Comparison of ENCODE assay signal across 9 mouse cellular contexts in genomic region chr11:32321196-32321565, GRCm38 (mm10). TPM values are rescaled to one million over a fixed set of nuclear protein-coding genes. Genes with fewer than 3 reads are reported as not detected.
A peak's percentile ranks its signal among the peaks of the same experiment; 100 is the strongest.
DNase-seq lines count a peak whose midpoint lies in the region; ATAC-seq and TF ChIP-seq lines count a peak whose summit lies in the region.
"Had no signal": no experiment of that assay in that cellular context is flagged by ENCODE, and none has a peak within 500 bp of the region (broad histone marks: within the 10 kb centered on the region; RNA-seq: fewer than 3 reads in every experiment).

No protein-coding gene starts in this region.

- TF ChIP-seq RAD21 in MEL (IDR thresholded peaks at IDR 0.05; ENCODE audit: low read depth, low read length), result peak; percentile 97

- H3K27me3 ChIP-seq in MEL (ENCODE audit: control insufficient read depth in 1 of 2, insufficient read depth in 2 of 2, low read length in 2 of 2), result peaks cover 4 to 13% of the 10 kb centered on the region in 2 experiments; a peak in 2 of 4 replicates
- no peaks in the 10 kb centered on the region for H3K27me3 ChIP-seq in kidney, adult 2 months (replicated peaks; ENCODE audit: control insufficient read depth, insufficient read depth, low read length)
- peaks cover 44% of the 10 kb centered on the region for H3K27me3 ChIP-seq in liver, embryonic 13.5 days

- H3K9ac ChIP-seq in MEL (ENCODE audit: control insufficient read depth, low read depth, low read length, poor library complexity, severe bottlenecking), result 0 out of 2 replicates have a peak overlapping the region, but pooled peaks have one; percentile 1
- 0 out of 2 replicates have a peak overlapping the region, but pooled peaks have one; percentile 5 for H3K9ac ChIP-seq in liver, embryonic 13.5 days

- peak; percentile 78 for ATAC-seq in liver, embryonic 13.5 days (ENCODE audit: low read depth)

- peaks cover 0 to 4% of the 10 kb centered on the region in 2 experiments; a peak in 2 of 4 replicates for H3K4me1 ChIP-seq in MEL (ENCODE audit: control insufficient read depth in 1 of 2, insufficient read depth in 2 of 2, low read length in 2 of 2)
- no peaks in the 10 kb centered on the region for H3K4me1 ChIP-seq in kidney, adult 2 months (ENCODE audit: control insufficient read depth, insufficient read depth, low read length)
- peaks cover 7% of the 10 kb centered on the region for H3K4me1 ChIP-seq in liver, embryonic 13.5 days (replicated peaks)

- DNase-seq in A20 (ENCODE audit: low read depth, low spot score) (peak; percentile 83), MEL (ENCODE audit: low read depth, low spot score) (peak; percentile 93)
- DNase-seq in cerebellum, adult 11-12 months, result peak; percentile 31
- peak; percentile 54 to 76 for DNase-seq in frontal cortex, postnatal 36 days (ENCODE audit: low spot score in 2 of 2)
- peak; percentile 48 for DNase-seq in kidney, adult 2 months
- DNase-seq in liver, embryonic 13.5 days, result peak; percentile 75
- peak; percentile 78 for DNase-seq in retina, postnatal 1 day
- peak; percentile 88 for DNase-seq in thymus, postnatal 4 days

- WGBS in kidney, adult 2 months, result 41% methylated on average over 8 of the region's 8 CpGs
- WGBS in liver, embryonic 13.5 days (ENCODE audit: insufficient replicate concordance), result 26% methylated on average over 8 of the region's 8 CpGs

- H3K36me3 ChIP-seq in MEL (ENCODE audit: control insufficient read depth in 1 of 2, insufficient read depth in 2 of 2, low read length in 2 of 2), result no peaks in the 10 kb centered on the region; a peak in 1 of 4 replicates
- no peaks in the 10 kb centered on the region for H3K36me3 ChIP-seq in kidney, adult 2 months (ENCODE audit: control insufficient read depth, insufficient read depth, low read length)
- H3K36me3 ChIP-seq in liver, embryonic 13.5 days, result no peaks in the 10 kb centered on the region

- TF ChIP-seq EP300 in MEL (IDR thresholded peaks at IDR 0.05; ENCODE audit: low read depth in 1 of 2, low read length in 2 of 2), result no peak

- no peak overlapping the region for H3K27ac ChIP-seq in MEL (ENCODE audit: control insufficient read depth, low read depth, low read length)
- H3K27ac ChIP-seq in kidney, adult 2 months (ENCODE audit: insufficient read depth, low read depth, low read length), result no peak overlapping the region
- no peak overlapping the region for H3K27ac ChIP-seq in liver, embryonic 13.5 days

- peak in 2 of 3 experiments; percentile 89 to 100 for TF ChIP-seq CTCF in MEL (IDR thresholded peaks at IDR 0.05 in 2 of 3, conservative IDR thresholded peaks at IDR 0.05 in 1 of 3; ENCODE audit: control insufficient read depth in 1 of 3, insufficient read depth in 1 of 3, low read depth in 2 of 3, low read length in 3 of 3, poor library complexity in 1 of 3, severe bottlenecking in 1 of 3)
- peak; percentile 63 for TF ChIP-seq CTCF in kidney, adult 2 months (conservative IDR thresholded peaks at IDR 0.05; ENCODE audit: insufficient read depth, insufficient read length, low read depth, low read length)

- no peak overlapping the region for H3K4me2 ChIP-seq in liver, embryonic 13.5 days

- no peaks in the 10 kb centered on the region for H3K9me3 ChIP-seq in MEL (replicated peaks; ENCODE audit: insufficient read depth, low read length)
- no peaks in the 10 kb centered on the region for H3K9me3 ChIP-seq in liver, embryonic 13.5 days (replicated peaks)

- no peak for TF ChIP-seq POLR2A in MEL (IDR thresholded peaks at IDR 0.05; ENCODE audit: control insufficient read depth in 1 of 2, insufficient read depth in 1 of 2, low read depth in 1 of 2, low read length in 2 of 2, poor library complexity in 1 of 2)
- no peak for TF ChIP-seq POLR2A in kidney, adult 2 months (IDR thresholded peaks at IDR 0.05; ENCODE audit: low read depth, low read length)

- H3K4me3 ChIP-seq in MEL (ENCODE audit: control insufficient read depth in 1 of 2, insufficient read depth in 1 of 2, low read depth in 2 of 2, low read length in 2 of 2), result no peak overlapping the region; a peak in 1 of 4 replicates
- no peak overlapping the region for H3K4me3 ChIP-seq in kidney, adult 2 months (ENCODE audit: insufficient read depth, low read depth, low read length)
- H3K4me3 ChIP-seq in liver, embryonic 13.5 days (replicated peaks), result no peak overlapping the region

- H3K79me2 ChIP-seq in MEL (ENCODE audit: control insufficient read depth, insufficient read depth, low read length, poor library complexity), result no peaks in the 10 kb centered on the region

TF ChIP-seq in MEL, 35 proteins besides CTCF, POLR2A, EP300 and RAD21:
- TF ChIP-seq MAFK (IDR thresholded peaks at IDR 0.05; ENCODE audit: borderline replicate concordance, low read depth, low read length) (no peak), GATA1 (IDR thresholded peaks at IDR 0.05; ENCODE audit: low read depth, low read length) (0 out of 2 replicates have a peak, but pooled peaks have one; percentile 4), MAX (IDR thresholded peaks at IDR 0.05; ENCODE audit: low read length) (peak; percentile 36; the same call in 1 of the 2 replicates), HCFC1 (IDR thresholded peaks at IDR 0.05; ENCODE audit: low read depth, low read length) (0 out of 2 replicates have a peak, but pooled peaks have one; percentile 11), MAZ (IDR thresholded peaks at IDR 0.05; ENCODE audit: low read depth, low read length) (no peak), ZC3H11A (IDR thresholded peaks at IDR 0.05; ENCODE audit: low read depth, low read length) (peak; percentile 89), TCF12 (IDR thresholded peaks at IDR 0.05; ENCODE audit: low read depth, low read length) (no peak), SMC3 (IDR thresholded peaks at IDR 0.05; ENCODE audit: low read depth, low read length) (peak; percentile 99), CHD2 (IDR thresholded peaks at IDR 0.05; ENCODE audit: low read length) (no peak), TBP (IDR thresholded peaks at IDR 0.05; ENCODE audit: low read depth, low read length) (peak; percentile 66; the same call in 1 of the 2 replicates), CHD1 (IDR thresholded peaks at IDR 0.05; ENCODE audit: low read depth, low read length) (no peak), E2F4 (IDR thresholded peaks at IDR 0.05; ENCODE audit: borderline replicate concordance, low read depth, low read length) (no peak)
TF ChIP-seq in MEL: peak in this region for 6.

RNA-seq across cellular contexts. Expression of gene Hbq1a, which starts 21.3 kb away (rescaled TPM):
- 0.46 TPM in 1 of 2 replicates, not detected in the other for total RNA-seq in MEL (2012; rRNA removed)
- polyA plus RNA-seq in MEL (2012; ENCODE audit: insufficient read depth in 1 of 2, insufficient read length in 2 of 2, low read depth in 1 of 2, low replicate concordance in 2 of 2, missing spikeins in 1 of 2), result under 1 TPM in 1 of 2 experiments, not detected in 1; 0.29 TPM
- 0.18 and 0.45 TPM in 2 replicates for polyA plus RNA-seq in kidney, adult 2 months (2012; rRNA removed)
- 5.6 and 6.1 TPM in 2 replicates for polyA plus RNA-seq in liver, embryonic 13.5 days (2015; fragmentation: Nextera tagmentation; extraction: Ambion mirVana)
- polyA plus RNA-seq: large intestine, adult 2 months had no signal

RNA-seq across cellular contexts. Expression of gene Hba-a2, which starts 24.9 kb away (rescaled TPM):
- 130 and 202 TPM in 2 replicates for total RNA-seq in MEL (2012; rRNA removed)
- polyA plus RNA-seq in MEL (2012; ENCODE audit: insufficient read depth in 1 of 2, insufficient read length in 2 of 2, low read depth in 1 of 2, low replicate concordance in 2 of 2, missing spikeins in 1 of 2), result 100 to 1,000 TPM; 313 to 432 TPM
- 4,083 and 5,122 TPM in 2 replicates for polyA plus RNA-seq in kidney, adult 2 months (2012; rRNA removed)
- 140,141 and 155,581 TPM in 2 replicates for polyA plus RNA-seq in liver, embryonic 13.5 days (2015; fragmentation: Nextera tagmentation; extraction: Ambion mirVana)

RNA-seq across cellular contexts. Expression of gene Sh3pxd2b, which starts 26.4 kb away (rescaled TPM):
- total RNA-seq in MEL (2012; rRNA removed), result 9.6 and 10.0 TPM in 2 replicates
- 10 to 100 TPM in 1 of 2 experiments, not detected in 1; 17.0 TPM for polyA plus RNA-seq in MEL (2012; ENCODE audit: insufficient read depth in 1 of 2, insufficient read length in 2 of 2, low read depth in 1 of 2, low replicate concordance in 2 of 2, missing spikeins in 1 of 2)
- 3.7 TPM in 2 replicates for polyA plus RNA-seq in kidney, adult 2 months (2012; rRNA removed)
- polyA plus RNA-seq in liver, embryonic 13.5 days (2015; fragmentation: Nextera tagmentation; extraction: Ambion mirVana), result 0.84 and 1.1 TPM in 2 replicates

RNA-seq across cellular contexts. Expression of gene Hbq1b, which starts 34.4 kb away (rescaled TPM):
- total RNA-seq in MEL (2012; rRNA removed), result 2.3 and 2.5 TPM in 2 replicates
- 1 to 10 TPM in 1 of 2 experiments, not detected in 1; 6.5 TPM for polyA plus RNA-seq in MEL (2012; ENCODE audit: insufficient read depth in 1 of 2, insufficient read length in 2 of 2, low read depth in 1 of 2, low replicate concordance in 2 of 2, missing spikeins in 1 of 2)
- 0.22 and 0.34 TPM in 2 replicates for polyA plus RNA-seq in kidney, adult 2 months (2012; rRNA removed)
- 111 and 141 TPM in 2 replicates for polyA plus RNA-seq in liver, embryonic 13.5 days (2015; fragmentation: Nextera tagmentation; extraction: Ambion mirVana)
- polyA plus RNA-seq: large intestine, adult 2 months had no signal

RNA-seq across cellular contexts. Expression of gene Hba-a1, which starts 37.9 kb away (rescaled TPM):
- 211 and 272 TPM in 2 replicates for total RNA-seq in MEL (2012; rRNA removed)
- 100 to 1,000 TPM; 313 to 334 TPM for polyA plus RNA-seq in MEL (2012; ENCODE audit: insufficient read depth in 1 of 2, insufficient read length in 2 of 2, low read depth in 1 of 2, low replicate concordance in 2 of 2, missing spikeins in 1 of 2)
- polyA plus RNA-seq in kidney, adult 2 months (2012; rRNA removed), result 1,733 and 2,108 TPM in 2 replicates
- polyA plus RNA-seq in liver, embryonic 13.5 days (2015; fragmentation: Nextera tagmentation; extraction: Ambion mirVana), result 56,818 and 64,288 TPM in 2 replicates

Comparison
In these comparisons a context has a peak if more than half of its experiments do, and no peak if none do; other contexts are left out.
1. DNase-seq: peak in every context shown above with its lines; median percentile 93 in MEL; 88 in thymus, postnatal 4 days; 83 in A20; 78 in retina, postnatal 1 day; 75 in liver, embryonic 13.5 days; 65 in frontal cortex, postnatal 36 days; 48 in kidney, adult 2 months; 31 in cerebellum, adult 11-12 months.
2. RNA of gene Hba-a2, which starts 24.9 kb away (polyA plus RNA-seq): 140,141 to 155,581 TPM in liver, embryonic 13.5 days; 4,083 to 5,122 TPM in kidney, adult 2 months and 313 to 432 TPM in MEL; every median in the first group is over 10 times any median in the second.